Mouse (Mus musculus) hindlimb bud, embryonic 11.5 days (tissue): ENCODE measurements around the gene Phkg2.
"Not testable (repeated sequence)": the region's sequence is repeated elsewhere in the genome, so short reads cannot be mapped to it uniquely, and the experiment has no call there.

Experiments
- DNase-seq: peaks from one replicate; pipeline ENCODE4 v3.0.0-alpha.2; 2012; ENCODE audit warnings: low read depth, low spot score; ENCODE audit errors: extremely low spot score

The Phkg2 gene

DNA sequence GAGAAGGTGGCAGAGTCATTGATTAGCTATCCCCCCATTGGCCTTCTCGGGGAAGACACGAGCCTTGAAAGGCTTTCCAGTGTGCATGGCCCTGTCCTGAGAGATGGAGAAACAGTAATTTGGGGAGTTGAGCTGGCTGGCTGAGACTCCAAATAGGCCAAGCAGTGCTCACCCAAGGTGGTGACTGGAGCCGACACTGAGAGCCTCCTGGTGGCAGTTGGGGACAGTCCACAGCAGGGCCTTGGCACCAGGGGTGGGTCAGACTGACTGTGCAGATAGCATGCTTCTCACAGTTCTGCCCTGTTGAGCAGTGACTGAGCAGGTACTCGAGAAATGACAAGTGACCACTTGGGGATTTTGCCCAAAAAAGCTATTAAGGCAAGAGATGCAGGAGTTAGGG, 28.6 kb downstream of the Phkg2 start:
- no peak for DNase-seq

DNA sequence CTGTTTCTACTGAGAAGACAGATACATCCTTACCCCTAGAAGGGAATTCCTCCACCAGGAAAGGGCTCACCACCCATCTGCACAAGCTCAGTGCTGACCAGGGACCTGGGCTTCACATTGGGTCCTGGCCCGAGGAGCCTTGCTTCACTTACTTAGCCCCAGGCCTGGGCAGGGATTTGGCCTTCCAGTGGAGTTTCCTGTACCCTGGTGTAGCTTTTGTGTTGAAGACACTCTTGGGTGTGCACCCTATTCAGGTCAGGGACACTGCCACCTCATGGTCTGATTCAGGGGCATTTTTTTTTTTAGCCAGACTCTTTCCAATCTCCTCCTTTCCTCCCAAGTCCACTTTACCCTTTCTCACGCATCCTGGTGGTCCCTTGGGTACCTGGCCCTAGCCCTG, 29.8 kb downstream of the Phkg2 start:
- DNase-seq: no peak

DNA sequence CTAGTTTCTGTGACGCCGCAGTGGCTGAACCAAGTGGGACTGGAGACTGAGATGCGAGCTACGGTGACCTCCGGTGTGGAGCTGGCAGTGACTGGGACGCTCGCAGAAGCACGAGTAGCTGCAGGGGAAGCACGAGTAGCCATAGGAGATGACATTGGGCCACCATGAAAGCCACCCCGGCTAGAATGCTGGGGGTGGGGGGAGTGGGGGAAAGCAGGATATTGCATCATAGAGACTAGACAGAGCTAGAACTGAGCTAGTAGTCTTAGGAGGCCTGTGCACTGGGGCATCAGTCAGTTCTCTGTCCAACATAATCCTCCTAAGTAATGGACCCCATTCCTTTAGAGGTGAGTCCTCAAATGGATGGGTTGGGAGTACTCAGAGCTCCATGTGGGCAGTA, 31.1 kb downstream of the Phkg2 start:
- no peak for DNase-seq

DNA sequence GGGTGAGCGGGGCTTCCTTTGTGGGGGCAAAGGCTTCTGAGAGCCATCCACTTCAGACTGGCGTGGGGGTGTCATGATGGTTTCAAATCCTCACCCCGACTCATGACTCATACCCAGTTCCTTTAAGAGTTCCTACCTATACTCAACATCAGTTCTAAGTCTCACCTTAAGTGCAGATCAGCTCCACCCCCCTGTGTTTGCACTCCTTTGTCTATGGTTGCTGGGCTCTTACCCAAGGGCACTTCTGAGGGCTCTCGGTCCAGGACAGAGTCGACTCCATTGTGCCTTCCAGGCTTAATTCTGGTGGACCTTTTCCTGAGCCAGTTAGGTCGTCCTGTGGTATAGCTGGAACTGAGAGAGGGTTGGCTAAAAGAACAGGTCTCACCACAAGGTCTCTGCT, 34.0 kb downstream of the Phkg2 start:
- no peak for DNase-seq

DNA sequence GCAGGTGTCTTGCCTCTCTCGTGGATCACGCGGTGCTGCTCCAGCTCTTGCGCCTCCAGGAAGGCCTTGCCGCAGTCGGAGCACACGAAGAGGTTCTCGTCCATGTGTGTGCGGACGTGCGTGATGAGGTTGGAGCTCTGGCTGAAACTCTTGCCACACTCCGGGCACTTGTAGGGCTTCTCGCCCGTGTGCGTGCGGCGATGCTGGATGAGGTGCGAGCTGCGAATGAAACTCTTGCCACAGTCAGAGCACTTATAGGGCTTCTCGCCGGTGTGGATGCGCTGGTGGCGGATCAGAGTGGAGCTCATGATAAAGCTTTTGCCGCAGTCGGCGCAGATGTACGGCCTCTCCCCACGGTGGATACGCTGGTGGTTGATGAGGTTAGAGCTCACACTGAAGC, 37.9 kb downstream of the Phkg2 start:
- no peak for DNase-seq

DNA sequence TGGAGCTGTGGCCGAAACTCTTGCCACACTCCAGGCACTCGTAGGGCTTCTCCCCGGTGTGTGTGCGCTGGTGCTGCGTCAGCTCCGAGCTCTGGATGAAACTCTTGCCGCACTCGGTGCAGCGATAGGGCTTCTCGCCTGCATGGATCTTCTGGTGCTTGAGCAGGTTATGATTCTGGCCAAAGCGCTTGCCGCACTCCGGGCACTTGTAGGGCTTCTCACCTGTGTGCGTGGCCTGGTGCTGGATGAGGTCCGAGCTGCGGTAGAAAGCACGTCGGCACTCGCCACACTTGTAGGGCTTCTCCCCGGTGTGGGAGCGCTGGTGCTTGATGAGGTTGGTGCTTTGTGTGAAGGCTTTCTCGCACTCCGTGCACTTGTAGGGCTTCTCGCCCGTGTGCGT, 38.4 kb downstream of the Phkg2 start:
- DNase-seq: no peak

DNA sequence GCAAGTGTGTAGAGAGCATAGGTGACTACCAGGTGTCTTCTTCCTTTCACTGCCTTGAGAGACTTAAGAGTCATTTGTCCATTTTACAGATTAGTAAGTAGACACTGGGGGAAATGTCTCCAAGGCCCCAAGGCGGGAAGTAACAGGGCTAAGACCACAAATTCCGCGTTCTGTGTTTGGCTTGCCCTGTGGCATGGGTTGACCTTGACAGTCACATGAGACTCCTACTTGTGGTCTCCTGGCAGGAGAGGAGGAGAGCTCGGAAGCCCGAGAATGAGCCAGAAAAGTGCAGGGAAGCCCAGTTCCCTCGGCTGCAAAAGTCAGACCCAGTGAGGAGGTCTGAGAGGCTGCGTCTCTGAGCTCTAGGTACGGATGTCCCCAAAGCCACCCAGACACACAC, 40.4 kb downstream of the Phkg2 start:
- DNase-seq: no peak

DNA sequence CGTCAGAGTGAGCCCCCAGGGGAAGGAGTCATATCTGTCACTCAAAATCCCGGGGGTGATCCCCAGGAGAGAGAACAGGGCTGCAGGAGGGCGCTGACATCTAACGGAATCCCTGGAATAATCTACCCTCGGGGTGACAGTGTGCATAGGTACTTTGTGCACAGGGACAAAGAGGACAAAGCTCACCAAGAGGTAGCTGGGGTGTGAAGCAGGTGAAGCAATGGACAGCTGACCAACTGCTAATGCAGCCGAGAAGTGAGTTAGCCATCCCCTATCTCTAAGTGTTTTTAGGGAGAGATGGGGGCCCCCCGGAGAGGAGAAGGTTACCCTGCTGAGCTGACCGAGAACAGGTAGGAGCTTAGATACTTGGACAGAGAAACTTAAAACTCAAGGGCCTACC, 41.0 kb downstream of the Phkg2 start:
- DNase-seq: no peak

DNA sequence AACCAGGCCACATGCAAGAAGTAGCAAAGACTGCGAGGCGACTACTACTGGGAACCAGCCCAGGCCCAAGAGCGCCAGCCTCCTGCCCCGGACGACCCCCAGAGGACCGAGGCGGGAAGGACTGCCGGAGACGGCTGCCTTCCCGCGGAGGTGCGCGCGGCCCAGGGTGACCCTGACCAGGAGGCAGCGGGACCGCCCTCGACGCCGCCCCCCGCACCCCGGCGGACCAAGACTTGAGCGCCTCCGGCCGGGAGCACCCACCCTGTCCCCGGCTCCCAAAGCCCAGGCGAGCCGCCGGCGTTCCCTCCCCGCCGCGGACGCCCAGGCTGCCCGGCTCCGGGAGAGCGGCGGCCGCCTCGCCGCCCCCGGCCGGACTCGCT, 41.4 kb downstream of the Phkg2 start:
- no peak for DNase-seq

DNA sequence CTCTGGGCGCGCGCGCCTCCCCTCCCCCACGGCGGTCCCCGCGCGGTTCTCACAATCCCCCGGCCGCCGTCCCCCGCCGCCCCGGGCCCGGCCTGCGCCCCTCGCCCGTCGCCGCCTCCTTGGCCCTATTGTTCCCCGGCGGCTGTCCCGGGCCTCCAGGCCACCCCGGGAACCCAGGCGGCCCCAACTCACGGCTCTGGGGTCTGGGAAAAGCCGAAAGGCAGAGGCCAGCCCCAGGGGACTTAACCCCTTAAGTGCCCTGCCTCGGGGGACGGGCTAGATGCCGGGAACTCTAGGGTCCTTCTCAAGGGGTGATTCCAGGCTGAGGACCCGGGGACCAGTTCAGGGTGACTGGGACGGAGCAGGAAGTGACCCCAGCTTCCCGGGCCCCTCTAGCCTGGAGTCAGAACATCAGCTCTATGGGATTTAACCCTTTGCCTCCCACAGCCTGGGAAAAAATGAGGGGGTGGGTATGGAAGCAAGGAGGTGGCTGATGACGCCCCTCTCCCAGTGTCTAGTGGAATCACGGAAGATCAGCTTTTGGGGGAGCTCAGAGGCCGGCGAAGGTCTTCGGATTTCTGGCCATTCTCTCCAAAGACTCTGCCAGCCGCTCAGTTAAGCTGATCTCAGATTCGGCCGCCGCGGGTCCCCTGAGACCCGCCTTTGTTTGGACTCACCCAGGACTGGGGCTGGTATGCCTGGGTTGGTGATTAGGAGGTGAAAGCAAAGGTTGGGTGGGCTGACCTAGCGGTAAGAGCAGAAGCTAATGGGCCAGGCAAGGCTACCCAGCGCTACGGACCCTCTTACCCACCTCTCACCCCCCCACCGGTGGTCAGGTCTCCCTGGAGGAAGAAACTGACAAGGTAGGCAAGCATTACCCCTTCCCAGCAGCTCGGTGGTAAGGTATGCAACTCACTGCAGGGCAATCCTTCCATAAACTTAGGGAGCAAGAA, 42.0 kb downstream of the Phkg2 start, which contains the start of gene Zfp629:
Zfp629 (minus strand) TSS at position 907 of the 953 bp plus-strand sequence.
- peak; percentile 64 for DNase-seq

DNA sequence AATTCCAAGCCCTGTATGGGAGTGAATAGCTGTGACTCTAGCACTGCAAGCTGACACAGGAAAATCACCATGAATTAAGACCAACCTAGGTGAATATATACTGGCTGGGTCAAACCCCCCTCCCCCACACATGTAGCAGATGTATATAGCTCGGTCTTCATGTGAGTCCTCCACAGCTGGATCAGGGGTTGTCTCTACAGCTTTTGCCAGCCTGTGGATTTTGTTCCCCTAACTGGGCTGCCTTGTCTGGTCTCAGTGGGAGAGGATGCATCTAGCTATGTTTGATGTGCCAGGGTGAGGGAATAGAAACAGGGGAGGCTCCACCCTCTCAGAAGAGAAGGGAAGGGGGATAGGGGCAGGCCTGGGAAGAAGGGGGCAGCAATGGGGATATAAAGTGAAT, 43.2 kb downstream of the Phkg2 start:
- DNase-seq: no peak

DNA sequence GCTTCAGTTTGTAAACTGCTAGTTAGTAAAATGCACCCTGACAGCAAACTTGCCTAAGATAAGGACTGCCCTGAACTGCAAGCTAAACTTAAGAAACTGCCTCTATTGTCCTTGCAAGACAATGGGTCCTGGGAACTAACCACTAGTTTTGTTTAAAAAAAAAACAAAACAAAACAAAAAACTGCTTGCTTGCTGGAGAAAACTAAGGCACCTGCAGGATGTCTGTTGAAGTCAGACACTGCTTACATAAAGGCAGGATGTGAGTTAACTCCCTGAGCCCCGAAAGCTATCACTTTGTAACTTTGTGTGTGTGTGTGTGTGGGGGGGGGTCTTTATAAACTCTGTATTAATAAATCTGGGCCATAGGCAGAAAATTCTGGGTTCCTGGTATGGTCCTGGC, 43.7 kb downstream of the Phkg2 start:
- no peak for DNase-seq

DNA sequence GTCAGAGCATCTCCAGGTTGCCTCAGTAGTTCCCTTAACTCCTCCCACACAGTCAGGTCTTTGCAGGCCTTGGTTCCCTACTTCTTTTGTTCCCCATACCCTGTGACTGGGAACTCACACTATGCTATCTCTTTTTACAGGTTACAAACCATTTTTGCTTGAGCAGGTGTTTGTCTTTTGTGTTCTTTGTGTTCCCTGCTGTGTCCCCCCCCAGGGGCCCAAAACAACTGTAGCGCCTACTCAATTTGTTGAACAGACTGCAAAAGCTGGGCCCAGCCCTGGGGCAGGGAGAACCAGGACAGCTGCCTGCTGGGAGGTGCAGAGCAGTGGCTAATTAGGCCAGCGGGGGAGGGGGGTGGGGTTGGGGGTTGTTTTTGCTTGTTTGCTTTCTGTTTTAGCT, 44.8 kb downstream of the Phkg2 start:
- DNase-seq: no peak

DNA sequence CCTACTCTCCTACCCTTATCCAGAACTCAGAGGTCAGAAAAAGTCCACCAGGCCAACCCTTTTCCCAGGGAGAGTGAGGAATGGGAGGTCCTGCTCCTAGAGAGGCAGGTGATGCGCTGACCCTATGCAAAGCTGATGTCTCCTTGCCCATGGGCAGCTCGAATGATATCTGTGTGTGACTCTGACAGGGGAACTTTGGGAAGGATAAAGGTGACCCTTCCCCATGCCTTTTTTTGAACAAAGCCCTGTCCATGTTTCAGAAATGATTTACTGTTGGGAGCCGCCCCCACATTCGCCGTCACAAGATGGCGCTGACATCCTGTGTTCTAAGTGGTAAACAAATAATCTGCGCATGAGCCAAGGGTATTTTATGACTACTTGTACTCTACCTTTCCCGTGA, 45.3 kb downstream of the Phkg2 start:
- not testable (repeated sequence) for DNase-seq

DNA sequence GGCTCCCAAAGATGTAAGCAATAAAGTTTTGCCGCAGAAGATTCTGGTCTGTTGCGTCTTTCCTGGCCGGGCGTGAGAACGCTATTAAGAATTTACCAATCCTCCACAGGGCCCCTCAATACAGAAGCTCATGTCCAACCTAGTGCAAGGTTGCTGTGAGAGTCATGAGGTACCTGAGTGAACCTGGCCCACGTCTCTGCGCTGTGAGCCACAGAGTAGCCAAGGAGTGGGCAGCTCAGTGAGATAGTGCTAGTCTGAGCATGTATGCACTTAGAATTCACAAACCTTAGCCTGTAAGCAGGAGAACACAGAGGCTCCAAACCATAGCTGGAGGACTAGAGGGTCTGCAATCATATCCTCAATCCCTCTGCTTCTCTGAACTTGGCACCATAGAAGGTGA, 52.9 kb downstream of the Phkg2 start:
- DNase-seq: no peak

DNA sequence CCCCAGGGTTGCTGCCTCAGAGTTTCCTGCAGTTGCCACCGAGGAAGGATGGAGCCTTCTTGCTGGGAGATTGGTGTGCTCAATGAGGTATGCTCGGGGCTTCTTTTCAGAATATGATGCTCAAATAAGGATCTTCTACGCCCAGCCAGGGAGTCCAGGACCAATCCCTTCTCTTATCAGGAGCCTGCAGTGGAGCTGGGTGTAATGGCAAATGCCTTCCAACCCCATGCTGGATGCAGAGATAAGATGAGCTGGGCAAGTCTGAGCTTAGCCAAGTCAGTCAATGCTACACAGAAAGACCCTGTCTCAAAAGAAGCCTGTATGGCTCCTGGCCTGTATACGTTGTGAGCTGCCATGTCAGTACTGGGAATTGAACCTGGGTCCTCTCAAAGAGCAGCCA, 53.3 kb downstream of the Phkg2 start:
- no peak for DNase-seq

DNA sequence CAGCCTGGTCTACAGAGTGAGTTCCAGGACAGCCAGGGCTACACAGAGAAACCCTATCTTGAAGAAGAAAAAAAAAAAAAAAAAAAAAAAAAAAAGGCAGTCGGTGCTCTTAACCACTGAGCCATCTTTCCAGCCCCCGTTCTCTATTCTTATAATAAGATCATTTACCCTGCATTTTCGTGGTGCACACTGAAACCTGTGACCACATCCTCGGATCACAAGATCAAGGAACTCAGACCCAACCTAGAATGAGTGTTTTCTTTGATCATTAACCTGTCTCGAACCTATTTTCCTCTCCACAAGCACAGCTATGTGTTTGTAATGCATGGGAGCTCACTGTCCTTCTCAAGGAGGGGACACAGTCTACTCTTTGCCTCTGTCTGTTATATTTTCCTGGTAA, 55.5 kb downstream of the Phkg2 start:
- DNase-seq: no peak

DNA sequence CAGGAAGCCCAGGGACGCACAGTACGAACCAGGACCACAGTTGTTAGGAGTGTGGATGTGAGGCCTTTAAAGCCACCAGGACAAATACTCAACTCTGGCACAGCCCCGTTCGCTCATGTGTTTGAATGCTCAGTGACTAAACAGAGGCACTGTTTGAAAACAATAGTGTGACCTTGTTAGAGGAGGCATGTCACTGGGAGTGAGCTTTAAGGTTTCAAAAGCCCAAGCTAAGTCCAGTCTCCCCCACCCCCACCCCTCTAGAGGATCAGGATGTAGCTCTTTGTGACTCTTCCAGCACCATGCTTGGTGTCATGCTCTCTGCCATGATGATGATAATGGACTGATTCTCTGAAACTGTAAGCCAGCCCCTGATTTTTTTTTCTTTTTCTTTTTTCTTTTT, 58.3 kb downstream of the Phkg2 start:
- no peak for DNase-seq
